Mouse (Mus musculus) CH12.LX (cell line): ENCODE measurements at regions not wholly inside any gene's neighbourhood (a gene's known extent, or its start where the extent isn't known, plus 50 kb on each side); places are given as distances from the start of the nearest gene placed in this dataset.

ENCODE experiments used
- DNase-seq: peaks from one replicate; pipeline ENCODE4 v3.0.0-alpha.2; 2013; ENCODE audit errors: extremely low read depth
- H3K27ac ChIP-seq: 2 replicates; pipeline ENCODE4 v1.5.1; 2012; ENCODE audit warnings: low read depth, mild to moderate bottlenecking, control low read depth, moderate library complexity; ENCODE audit not compliant: insufficient read depth
- H3K27me3 ChIP-seq: replicated peaks from 2 replicates; pipeline ENCODE3; 2012; ENCODE audit warnings: inconsistent platforms
- H3K36me3 ChIP-seq, 2 experiments: replicated peaks in 1 of 2; 2 replicates each; pipeline versions ENCODE3 to v1.6.1; 2012; ENCODE audit warnings: inconsistent platforms in 1 of 2, low read length in 1 of 2, mild to moderate bottlenecking in 1 of 2, mixed read lengths in 1 of 2, moderate library complexity in 1 of 2; ENCODE audit not compliant: control insufficient read depth in 1 of 2, insufficient read depth in 1 of 2
- H3K4me1 ChIP-seq, 2 experiments: 2 replicates each; pipeline ENCODE4 v1.6.1; 2012; ENCODE audit warnings: inconsistent platforms in 1 of 2, moderate library complexity in 1 of 2; ENCODE audit not compliant: insufficient read depth in 2 of 2, control insufficient read depth in 1 of 2
- H3K4me2 ChIP-seq: 2 replicates; pipeline ENCODE4 v1.6.1; 2012; ENCODE audit warnings: low read depth, mild to moderate bottlenecking, control low read depth; ENCODE audit not compliant: poor library complexity, insufficient read depth, severe bottlenecking
- H3K4me3 ChIP-seq, 3 experiments: fragments of 150-350 bp in 1 of 3; sonication (generic) in 1 of 3; replicated peaks in 1 of 3; 2 replicates each; pipeline versions ENCODE3 to v1.5.1; 2011 to 2012; ENCODE audit warnings: low read depth in 2 of 3, low read length in 2 of 3, mild to moderate bottlenecking in 2 of 3, moderate library complexity in 2 of 3, control low read depth in 1 of 3, improper control_type of control experiment in 1 of 3, inconsistent platforms in 1 of 3, mixed read lengths in 1 of 3; ENCODE audit not compliant: poor library complexity in 1 of 3
- H3K79me2 ChIP-seq: replicated peaks from 2 replicates; pipeline ENCODE4 v1.6.1; 2012; ENCODE audit warnings: mild to moderate bottlenecking, moderate library complexity; ENCODE audit not compliant: control insufficient read depth, poor library complexity, insufficient read depth, severe bottlenecking; ENCODE audit errors: extremely low read depth
- H3K9ac ChIP-seq: 2 replicates; pipeline ENCODE4 v1.6.1; 2012; ENCODE audit warnings: low read depth, mild to moderate bottlenecking, control low read depth, moderate library complexity; ENCODE audit not compliant: insufficient read depth
- H3K9me3 ChIP-seq: replicated peaks from 2 replicates; pipeline ENCODE3; 2012; ENCODE audit warnings: low read length, inconsistent platforms, mixed read lengths
- CHD2 ChIP-seq: IDR thresholded peaks from 2 replicates; pipeline ENCODE4 v1.6.1; 2011; ENCODE audit warnings: low read length, improper control_type of control experiment
- CTCF ChIP-seq, 2 experiments: IDR thresholded peaks in 1 of 2; conservative IDR thresholded peaks in 1 of 2; 2 replicates each; pipeline ENCODE4 v1.5.1; 2011 to 2012; ENCODE audit warnings: low read depth in 2 of 2, low read length in 2 of 2, improper control_type of control experiment in 1 of 2, inconsistent platforms in 1 of 2, mild to moderate bottlenecking in 1 of 2, moderate library complexity in 1 of 2
- E2F4 ChIP-seq: IDR thresholded peaks from 2 replicates; pipeline ENCODE4 v1.6.1; 2011; ENCODE audit warnings: low read depth, low read length, improper control_type of control experiment; ENCODE audit not compliant: insufficient replicate concordance
- GABPA ChIP-seq: IDR thresholded peaks from 2 replicates; pipeline ENCODE4 v1.6.1; 2012; ENCODE audit warnings: low read depth, low read length, improper control_type of control experiment, inconsistent platforms; ENCODE audit not compliant: insufficient replicate concordance
- HCFC1 ChIP-seq: IDR thresholded peaks from 2 replicates; pipeline ENCODE4 v1.6.1; 2012; ENCODE audit warnings: low read depth, mild to moderate bottlenecking, inconsistent platforms, low read length, improper control_type of control experiment
- JUN ChIP-seq: IDR thresholded peaks from 2 replicates; pipeline ENCODE4 v1.6.1; 2011; ENCODE audit warnings: low read depth, mild to moderate bottlenecking, low read length, improper control_type of control experiment, moderate library complexity; ENCODE audit not compliant: insufficient read depth
- KAT2A ChIP-seq: IDR thresholded peaks from 2 replicates; pipeline ENCODE4 v1.6.1; 2012; ENCODE audit warnings: low read length, improper control_type of control experiment, inconsistent platforms; ENCODE audit not compliant: insufficient replicate concordance
- MAFK ChIP-seq: IDR thresholded peaks from 2 replicates; pipeline ENCODE4 v1.6.1; 2011; ENCODE audit warnings: low read length, improper control_type of control experiment; ENCODE audit not compliant: insufficient replicate concordance
- MAX ChIP-seq: IDR thresholded peaks from 2 replicates; pipeline ENCODE4 v1.6.1; 2011; ENCODE audit warnings: low read length, improper control_type of control experiment
- MAZ ChIP-seq: IDR thresholded peaks from 2 replicates; pipeline ENCODE4 v1.6.1; 2012; ENCODE audit warnings: low read depth, mild to moderate bottlenecking, inconsistent platforms, low read length, improper control_type of control experiment, moderate library complexity
- MXI1 ChIP-seq: IDR thresholded peaks from 2 replicates; pipeline ENCODE4 v1.6.1; 2011; ENCODE audit warnings: mild to moderate bottlenecking, low read depth, low read length, improper control_type of control experiment
- MYC ChIP-seq: IDR thresholded peaks from 2 replicates; pipeline ENCODE4 v1.6.1; 2011; ENCODE audit warnings: low read depth, mild to moderate bottlenecking, improper control_type of control experiment, low read length
- POLR2A ChIP-seq: IDR thresholded peaks from 2 replicates; pipeline ENCODE4 v1.6.1; 2011; ENCODE audit warnings: low read depth, mild to moderate bottlenecking, improper control_type of control experiment, low read length
- POLR2AphosphoS2 ChIP-seq: IDR thresholded peaks from 2 replicates; pipeline ENCODE4 v1.6.1; 2011; ENCODE audit warnings: low read depth, low read length, improper control_type of control experiment
- RAD21 ChIP-seq: IDR thresholded peaks from 2 replicates; pipeline ENCODE4 v1.6.1; 2011; ENCODE audit warnings: low read depth, mild to moderate bottlenecking, low read length, improper control_type of control experiment, moderate library complexity
- SMC3 ChIP-seq: IDR thresholded peaks from 2 replicates; pipeline ENCODE4 v1.6.1; 2011; ENCODE audit warnings: low read depth, low read length, improper control_type of control experiment
- TBP ChIP-seq: conservative IDR thresholded peaks from 2 replicates; pipeline ENCODE4 v1.6.1; 2011; ENCODE audit warnings: low read depth, low read length, improper control_type of control experiment
- TCF12 ChIP-seq: IDR thresholded peaks from 2 replicates; pipeline ENCODE4 v1.6.1; 2014; ENCODE audit warnings: low read depth, mild to moderate bottlenecking, inconsistent platforms, low read length, improper control_type of control experiment
- UBTF ChIP-seq: IDR thresholded peaks from 2 replicates; pipeline ENCODE4 v1.6.1; 2012; ENCODE audit warnings: low read depth, mild to moderate bottlenecking, inconsistent platforms, low read length, improper control_type of control experiment, moderate library complexity
- USF1 ChIP-seq: IDR thresholded peaks from 2 replicates; pipeline ENCODE4 v1.6.1; 2014; ENCODE audit warnings: low read depth, mild to moderate bottlenecking, inconsistent platforms, low read length, improper control_type of control experiment
- ZC3H11A ChIP-seq: IDR thresholded peaks from 2 replicates; pipeline ENCODE4 v1.6.1; 2012; ENCODE audit warnings: low read depth, mild to moderate bottlenecking, inconsistent platforms, low read length, improper control_type of control experiment
- ZKSCAN1 ChIP-seq: IDR thresholded peaks from 2 replicates; pipeline ENCODE4 v1.6.1; 2012; ENCODE audit warnings: low read depth, inconsistent platforms, low read length, improper control_type of control experiment, borderline replicate concordance
- ZMIZ1 ChIP-seq: IDR thresholded peaks from 2 replicates; pipeline ENCODE4 v1.6.1; 2012; ENCODE audit warnings: low read depth, mild to moderate bottlenecking, inconsistent platforms, low read length, improper control_type of control experiment
- dilution Hi-C: fragments of 300-500 bp; cut with MboI; formaldehyde crosslinking; loops from 2 replicates; pipeline ENCODE4 v1.14.3; 2020; ENCODE audit warnings: low sequenced_read_pairs; ENCODE audit not compliant: extremely low pct_unique_long_range_greater_than_20kb, extremely low pct_ligation_motif_present
- in situ Hi-C: fragments of 300-500 bp; cut with MboI; formaldehyde crosslinking; loops from 3 replicates; pipeline ENCODE4 v1.14.3; 2019; ENCODE audit warnings: low sequenced_read_pairs, low pct_ligation_motif_present, low pct_unique_long_range_greater_than_20kb, mixed read lengths

- TF ChIP-seq GABPA (no peak), POLR2A (no peak), ZC3H11A (no peak)
- DNase-seq: no peak
- Histone ChIP-seq H3K27me3 (no peaks in the 10 kb centered on the region), H3K4me2 (no peak overlapping the region), H3K36me3 (no peaks in the 10 kb centered on the region), H3K79me2 (no peaks in the 10 kb centered on the region), H3K9me3 (peaks cover 5% of the 10 kb centered on the region), H3K4me3 (no peak overlapping the region), H3K27ac (no peak overlapping the region), H3K4me1 (no peaks in the 10 kb centered on the region), H3K9ac (no peak overlapping the region)
- dilution Hi-C loops (no loop called here), in situ Hi-C loops (no loop called here)
These were observed 102.8 kb downstream of the Tmx1 start for GRCm38 (mm10) chr12:70555723-70556122.

- Histone ChIP-seq H3K79me2 (no peaks in the 10 kb centered on the region), H3K4me1 (no peaks in the 10 kb centered on the region), H3K4me3 (no peak overlapping the region), H3K9ac (no peak overlapping the region), H3K9me3 (no peaks in the 10 kb centered on the region), H3K27me3 (no peaks in the 10 kb centered on the region), H3K36me3 (no peaks in the 10 kb centered on the region), H3K27ac (no peak overlapping the region), H3K4me2 (no peak overlapping the region)
- in situ Hi-C loops (no loop called here), dilution Hi-C loops (no loop called here)
- no peak for DNase-seq
- TF ChIP-seq CTCF (conservative IDR thresholded peaks at IDR 0.05 in 1 of 2, IDR thresholded peaks at IDR 0.05 in 1 of 2; ENCODE audit: low read depth in 2 of 2, low read length in 2 of 2) (no peak), MXI1 (no peak), POLR2AphosphoS2 (no peak), UBTF (no peak), ZKSCAN1 (no peak)
These were observed 103.9 kb downstream of the Tmx1 start for GRCm38 (mm10) chr12:70556820-70557219.

DNA sequence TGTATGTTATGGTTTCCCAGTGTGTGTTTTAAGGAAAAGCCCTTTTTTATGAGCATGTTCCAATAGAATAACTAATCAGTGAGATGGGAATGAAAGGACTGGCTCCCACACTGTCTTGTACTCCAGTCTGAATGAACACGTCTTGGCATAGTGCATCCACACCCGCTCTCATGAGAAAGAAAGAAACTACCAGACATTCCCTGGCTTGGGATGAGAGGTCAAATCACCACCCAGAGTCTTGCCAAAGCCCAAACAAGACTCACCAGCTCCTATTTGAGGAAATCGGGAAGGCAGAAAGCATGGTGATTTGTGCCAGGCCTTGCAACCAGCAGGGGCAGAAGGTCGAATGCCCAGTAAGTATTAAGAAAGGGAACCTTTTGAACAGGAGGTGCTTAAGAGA is 110.6 kb downstream of the Tmx1 start:
- Histone ChIP-seq H3K9me3 (no peaks in the 10 kb centered on the region), H3K27me3 (no peaks in the 10 kb centered on the region), H3K9ac (no peak overlapping the region), H3K27ac (no peak overlapping the region), H3K36me3 (no peaks in the 10 kb centered on the region), H3K4me1 (no peaks in the 10 kb centered on the region), H3K79me2 (no peaks in the 10 kb centered on the region), H3K4me2 (no peak overlapping the region), H3K4me3 (no peak overlapping the region)
- in situ Hi-C loops: no loop called here
- dilution Hi-C loops: no loop called here
- TF ChIP-seq MXI1 (no peak), KAT2A (no peak), E2F4 (no peak), ZMIZ1 (no peak), ZKSCAN1 (no peak), TCF12 (no peak), CTCF (conservative IDR thresholded peaks at IDR 0.05 in 1 of 2, IDR thresholded peaks at IDR 0.05 in 1 of 2; ENCODE audit: low read depth in 2 of 2, low read length in 2 of 2) (no peak), USF1 (no peak), HCFC1 (no peak), MAZ (no peak), RAD21 (no peak), JUN (no peak), UBTF (no peak), SMC3 (no peak), MAFK (no peak), CHD2 (no peak), MAX (no peak), GABPA (no peak), TBP (no peak), MYC (no peak)
- no peak for DNase-seq
